Comparison of ENCODE assay signal across 8 mouse cellular contexts in genomic region chr11:23769686-23770509, GRCm38 (mm10). TPM values are rescaled to one million over a fixed set of nuclear protein-coding genes. Genes with fewer than 3 reads are reported as not detected.
DNase-seq lines count a peak whose midpoint lies in the region; ATAC-seq and TF ChIP-seq lines count a peak whose summit lies in the region.

No protein-coding gene starts in this region.

- no peak for TF ChIP-seq CTCF in cerebellum, adult 2 months (IDR thresholded peaks at IDR 0.05; ENCODE audit: borderline replicate concordance, insufficient read depth, low read depth, low read length)
- TF ChIP-seq CTCF in gastrocnemius, adult 2 months (IDR thresholded peaks at IDR 0.05): no peak
- no peak for TF ChIP-seq CTCF in testis, adult 2 months (IDR thresholded peaks at IDR 0.05; ENCODE audit: control insufficient read depth, insufficient read depth, insufficient replicate concordance, low read depth, low read length)

- H3K36me3 ChIP-seq in liver, embryonic 12.5 days: no peaks in the 10 kb centered on the region
- no peaks in the 10 kb centered on the region for H3K36me3 ChIP-seq in testis, adult 2 months (ENCODE audit: control insufficient read depth, insufficient read depth, low read length)

- H3K9ac ChIP-seq in liver, embryonic 12.5 days: peak overlapping the region; percentile 71

- peak overlapping the region; percentile 76; the same call in 1 of the 2 replicates for H3K27ac ChIP-seq in cerebellum, adult 2 months (ENCODE audit: insufficient read depth, low read length)
- peak overlapping the region; percentile 100 for H3K27ac ChIP-seq in gastrocnemius, adult 2 months
- H3K27ac ChIP-seq in liver, embryonic 12.5 days: peak overlapping the region; percentile 77
- H3K27ac ChIP-seq in testis, adult 2 months (ENCODE audit: control insufficient read depth, insufficient read depth, low read depth, low read length): peak overlapping the region; percentile 83

- TF ChIP-seq POLR2A in cerebellum, adult 2 months (IDR thresholded peaks at IDR 0.05; ENCODE audit: borderline replicate concordance, insufficient read depth, low read length): no peak
- TF ChIP-seq POLR2A in testis, adult 2 months (IDR thresholded peaks at IDR 0.05; ENCODE audit: control insufficient read depth, low read depth, low read length): no peak

- H3K4me3 ChIP-seq in cerebellum, adult 2 months (replicated peaks; ENCODE audit: insufficient read depth, low read depth, low read length): peak overlapping the region; percentile 85
- peak overlapping the region; percentile 93 for H3K4me3 ChIP-seq in gastrocnemius, adult 2 months
- peak overlapping the region; percentile 72 for H3K4me3 ChIP-seq in liver, embryonic 12.5 days
- H3K4me3 ChIP-seq in testis, adult 2 months (ENCODE audit: control insufficient read depth, low read depth, low read length): peak overlapping the region; percentile 96

- DNase-seq in right cerebral cortex, adult 2 months (ENCODE audit: low spot score in 2 of 2): peak; percentile 4 to 12
- no peak for DNase-seq in right cerebral cortex, postnatal 36 days (ENCODE audit: low spot score in 2 of 2)
- DNase-seq in cerebellum, adult 2 months: peak; percentile 14 to 24
- DNase-seq in gastrocnemius, adult 2 months: peak; percentile 32
- DNase-seq in induced T-regulatory cell, adult 2 months (ENCODE audit: low read depth): peak; percentile 84

- H3K27me3 ChIP-seq in cerebellum, adult 2 months (ENCODE audit: control insufficient read depth, insufficient read depth, low read length): no peaks in the 10 kb centered on the region
- H3K27me3 ChIP-seq in liver, embryonic 12.5 days (replicated peaks): peaks cover 35% of the 10 kb centered on the region
- no peaks in the 10 kb centered on the region for H3K27me3 ChIP-seq in testis, adult 2 months (ENCODE audit: control insufficient read depth, insufficient read depth, low read length)

- under 1% methylated on average over 25 of the region's 25 CpGs for WGBS in cerebellum, adult 2 months
- under 1% methylated on average over 25 of the region's 25 CpGs for WGBS in liver, embryonic 12.5 days (ENCODE audit: insufficient replicate concordance)

- H3K4me2 ChIP-seq in liver, embryonic 12.5 days: peak overlapping the region; percentile 77

- H3K4me1 ChIP-seq in cerebellum, adult 2 months (ENCODE audit: control insufficient read depth, insufficient read depth, low read length): peaks cover 3% of the 10 kb centered on the region
- peaks cover 17% of the 10 kb centered on the region; the same call in 1 of the 2 replicates for H3K4me1 ChIP-seq in liver, embryonic 12.5 days
- H3K4me1 ChIP-seq in testis, adult 2 months (ENCODE audit: control insufficient read depth, insufficient read depth, low read length): peaks cover 2% of the 10 kb centered on the region; the same call in 1 of the 2 replicates

- peak; percentile 3; the same call in 1 of the 2 replicates for ATAC-seq in liver, embryonic 12.5 days
- ATAC-seq in monocyte, adult 5-6 weeks (replicated peaks; ENCODE audit: insufficient number of reproducible peaks, low FRiP score, low TSS enrichment, poor library complexity, severe bottlenecking): peak; percentile 40

- H3K9me3 ChIP-seq in liver, embryonic 12.5 days (replicated peaks): no peaks in the 10 kb centered on the region

- intact Hi-C loops in gastrocnemius, adult 2 months (cut with DNase I): loop anchor here (2.0 kb wide), 2 partner anchors 105 to 125 kb away; partner anchors contain the start of genes Papolg, Pex13 and Pus10

RNA-seq across cellular contexts. Expression of gene Rel, which starts 0.9 kb away (rescaled TPM):
- polyA plus RNA-seq in cerebellum, adult 2 months (2012; rRNA removed): 1.3 and 1.5 TPM in 2 replicates
- total RNA-seq in gastrocnemius, adult 2 months (2021): 1 to 10 TPM; 3.1 to 3.8 TPM
- 0.36 and 0.63 TPM in 2 replicates for polyA plus RNA-seq in liver, embryonic 12.5 days (2016; fragmentation: Nextera tagmentation; extraction: Ambion mirVana)
- 66.8 to 77.1 TPM (median 69.6 TPM) in 3 replicates for total RNA-seq in monocyte, adult 5-6 weeks (2017)
- polyA plus RNA-seq in testis, adult 2 months (2012; rRNA removed): 0.84 and 1.6 TPM in 2 replicates

Comparison
In these comparisons a context has a peak if more than half of its experiments do, and no peak if none do; other contexts are left out.
1. DNase-seq: peak in right cerebral cortex, adult 2 months (2 of 2), cerebellum, adult 2 months (2 of 2), gastrocnemius, adult 2 months (single experiment) and induced T-regulatory cell, adult 2 months (single experiment); none in right cerebral cortex, postnatal 36 days (0 of 2).
2. Peak in every context shown above with its lines, with median percentiles within 50 percentile points of each other: H3K27ac ChIP-seq and H3K4me3 ChIP-seq.